Mouse (Mus musculus): ENCODE measurements around the gene Klrb1c. TPM values are rescaled to one million over a fixed set of nuclear protein-coding genes. Genes with fewer than 3 reads are reported as not detected.

Gene Klrb1c
- polyA plus RNA-seq, 2 experiments, result 0.15 TPM; not detected in 1

GRCm38 (mm10) chr6:128833046-128833445, 44.0 kb upstream of the Klrb1c start:
- WGBS, result 86% methylated on average over 10 of the region's 10 CpGs
- Histone ChIP-seq H3K4me1 (ENCODE audit: control insufficient read depth, insufficient read depth, low read length) (no peaks in the 10 kb centered on the region), H3K4me2 (replicated peaks; ENCODE audit: low read depth, low read length, severe bottlenecking) (no peak overlapping the region), H3K36me3 (ENCODE audit: control insufficient read depth, insufficient read depth, low read length) (no peaks in the 10 kb centered on the region), H3K27me3 (ENCODE audit: control insufficient read depth, insufficient read depth, low read length) (no peaks in the 10 kb centered on the region), H3K9ac (ENCODE audit: low read depth, low read length, severe bottlenecking) (no peak overlapping the region), H3K9me3 (ENCODE audit: control insufficient read depth, low read length) (no peaks in the 10 kb centered on the region), H3K4me3 (replicated peaks; ENCODE audit: low read length) (no peak overlapping the region), H3K27ac (replicated peaks; ENCODE audit: low read depth, low read length) (no peak overlapping the region)
- ATAC-seq (ENCODE audit: low FRiP score, low read depth) (no peak), DNase-seq (ENCODE audit: low spot score) (no peak)
- no peak for TF ChIP-seq POLR2A (IDR thresholded peaks at IDR 0.05; ENCODE audit: borderline replicate concordance, extremely low read depth, insufficient read depth, insufficient read length)

- no peak for TF ChIP-seq POLR2A (IDR thresholded peaks at IDR 0.05; ENCODE audit: borderline replicate concordance, extremely low read depth, insufficient read depth, insufficient read length)
- Histone ChIP-seq H3K9ac (ENCODE audit: low read depth, low read length, severe bottlenecking) (no peak overlapping the region), H3K4me1 (ENCODE audit: control insufficient read depth, insufficient read depth, low read length) (no peaks in the 10 kb centered on the region), H3K4me2 (replicated peaks; ENCODE audit: low read depth, low read length, severe bottlenecking) (no peak overlapping the region), H3K27ac (replicated peaks; ENCODE audit: low read depth, low read length) (no peak overlapping the region), H3K27me3 (ENCODE audit: control insufficient read depth, insufficient read depth, low read length) (no peaks in the 10 kb centered on the region), H3K4me3 (replicated peaks; ENCODE audit: low read length) (no peak overlapping the region), H3K36me3 (ENCODE audit: control insufficient read depth, insufficient read depth, low read length) (no peaks in the 10 kb centered on the region), H3K9me3 (ENCODE audit: control insufficient read depth, low read length) (no peaks in the 10 kb centered on the region)
- 62% methylated on average over 4 of the region's 4 CpGs for WGBS
- no peak for DNase-seq (ENCODE audit: low spot score)
- ATAC-seq (ENCODE audit: low FRiP score, low read depth), result no peak
These were observed 40.8 kb upstream of the Klrb1c start for GRCm38 (mm10) chr6:128829837-128830236.

DNA sequence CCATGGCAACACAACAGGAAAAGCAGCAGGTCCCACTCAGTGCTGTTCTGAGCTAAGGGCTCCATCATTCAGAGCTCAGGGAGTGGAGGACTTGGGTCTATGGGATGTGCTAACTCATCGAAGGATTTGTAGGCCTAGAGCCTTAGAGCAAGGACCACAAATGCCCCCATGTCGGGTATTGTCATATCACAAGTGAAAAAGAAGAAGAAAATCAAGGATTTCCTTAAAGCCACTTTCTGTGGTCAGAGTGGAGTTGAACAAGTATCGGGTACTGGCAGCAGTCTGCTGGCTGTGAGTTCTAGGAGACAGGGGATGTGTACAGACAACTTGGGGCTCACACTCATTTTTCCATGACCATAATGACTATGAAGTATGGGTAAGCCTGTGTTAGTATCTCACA, 37.8 kb upstream of the Klrb1c start:
- Histone ChIP-seq H3K27ac (replicated peaks; ENCODE audit: low read depth, low read length) (no peak overlapping the region), H3K9ac (ENCODE audit: low read depth, low read length, severe bottlenecking) (no peak overlapping the region), H3K4me1 (ENCODE audit: control insufficient read depth, insufficient read depth, low read length) (no peaks in the 10 kb centered on the region), H3K4me2 (replicated peaks; ENCODE audit: low read depth, low read length, severe bottlenecking) (no peak overlapping the region), H3K4me3 (replicated peaks; ENCODE audit: low read length) (no peak overlapping the region), H3K27me3 (ENCODE audit: control insufficient read depth, insufficient read depth, low read length) (no peaks in the 10 kb centered on the region), H3K9me3 (ENCODE audit: control insufficient read depth, low read length) (no peaks in the 10 kb centered on the region), H3K36me3 (ENCODE audit: control insufficient read depth, insufficient read depth, low read length) (no peaks in the 10 kb centered on the region)
- ATAC-seq (ENCODE audit: low FRiP score, low read depth) (no peak), DNase-seq (ENCODE audit: low spot score) (no peak)
- WGBS, result 86% methylated on average over 3 of the region's 3 CpGs
- TF ChIP-seq POLR2A (IDR thresholded peaks at IDR 0.05; ENCODE audit: borderline replicate concordance, extremely low read depth, insufficient read depth, insufficient read length), result no peak

DNA sequence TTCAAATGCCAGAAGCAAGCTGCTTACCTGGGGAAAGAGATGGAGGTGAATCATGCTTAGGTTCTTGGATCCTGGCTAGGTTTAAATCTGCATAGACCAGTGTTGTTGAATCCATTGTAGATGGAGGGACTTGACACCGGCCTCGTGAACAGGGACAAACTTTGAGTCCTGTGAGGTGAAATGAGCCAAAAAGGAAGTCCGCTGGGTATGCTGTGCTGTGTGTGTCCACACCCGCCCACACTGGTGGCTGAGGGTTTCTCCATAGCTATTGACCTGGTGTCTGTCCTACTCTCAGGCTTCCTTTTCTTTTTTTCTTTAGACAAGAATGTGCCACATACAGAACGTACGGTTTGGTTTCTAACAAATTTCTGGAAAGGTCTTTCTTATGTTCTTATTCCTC, 37.1 kb upstream of the Klrb1c start, which contains the start of the genes Gm44511 and Klrb1b:
Gene Gm44511 (minus strand): TSS at position 184 of the 400 bp plus-strand sequence.
Gene Klrb1b (minus strand): TSS at position 200 of the 400 bp plus-strand sequence.
- no peaks in the 10 kb centered on the region for H3K4me1 ChIP-seq (ENCODE audit: control insufficient read depth, insufficient read depth, low read length)
- no peak within 1 kb of the TSS for H3K27ac ChIP-seq (replicated peaks; ENCODE audit: low read depth, low read length)
- no peaks in the 10 kb centered on the region for H3K27me3 ChIP-seq (ENCODE audit: control insufficient read depth, insufficient read depth, low read length)
- H3K9me3 ChIP-seq (ENCODE audit: control insufficient read depth, low read length), result no peaks in the 10 kb centered on the region
- H3K9ac ChIP-seq (ENCODE audit: low read depth, low read length, severe bottlenecking), result no peak within 1 kb of the TSS
- DNase-seq (ENCODE audit: low spot score) (no peak), ATAC-seq (ENCODE audit: low FRiP score, low read depth) (no peak)
- H3K36me3 ChIP-seq (ENCODE audit: control insufficient read depth, insufficient read depth, low read length), result no peaks in the 10 kb centered on the region
- no peak within 1 kb of the TSS for H3K4me3 ChIP-seq (replicated peaks; ENCODE audit: low read length)
- no peak within 1 kb of the TSS for H3K4me2 ChIP-seq (replicated peaks; ENCODE audit: low read depth, low read length, severe bottlenecking)
- 81% methylated on average over 6 of the region's 6 CpGs for WGBS
- TF ChIP-seq POLR2A (IDR thresholded peaks at IDR 0.05; ENCODE audit: borderline replicate concordance, extremely low read depth, insufficient read depth, insufficient read length), result no peak

GRCm38 (mm10) chr6:128818083-128818802, 29.2 kb upstream of the Klrb1c start:
- WGBS, result 78% methylated on average over 4 of the region's 4 CpGs
- Histone ChIP-seq H3K4me2 (replicated peaks; ENCODE audit: low read depth, low read length, severe bottlenecking) (no peak overlapping the region), H3K9ac (ENCODE audit: low read depth, low read length, severe bottlenecking) (no peak overlapping the region), H3K9me3 (ENCODE audit: control insufficient read depth, low read length) (no peaks in the 10 kb centered on the region), H3K27ac (replicated peaks; ENCODE audit: low read depth, low read length) (no peak overlapping the region), H3K4me1 (ENCODE audit: control insufficient read depth, insufficient read depth, low read length) (no peaks in the 10 kb centered on the region), H3K27me3 (ENCODE audit: control insufficient read depth, insufficient read depth, low read length) (no peaks in the 10 kb centered on the region), H3K36me3 (ENCODE audit: control insufficient read depth, insufficient read depth, low read length) (no peaks in the 10 kb centered on the region), H3K4me3 (replicated peaks; ENCODE audit: low read length) (no peak overlapping the region)
- DNase-seq (ENCODE audit: low spot score) (no peak), ATAC-seq (ENCODE audit: low FRiP score, low read depth) (no peak)
- TF ChIP-seq POLR2A (IDR thresholded peaks at IDR 0.05; ENCODE audit: borderline replicate concordance, extremely low read depth, insufficient read depth, insufficient read length), result no peak

Data from limb, embryonic 14.5 days (tissue).